Mouse (Mus musculus): ENCODE results near the gene Rcbtb2. TPM values are rescaled to one million over a fixed set of nuclear protein-coding genes. Genes with fewer than 3 reads are reported as not detected.

Rcbtb2 gene
- 83.6 TPM for polyA plus RNA-seq (2017; shearing (Covaris generic))

GRCm38 (mm10) chr14:73122923-73123278 is at the start of gene Rcbtb2:
Gene Rcbtb2, plus strand, starts transcription at chr14:73123037.

GRCm38 (mm10) chr14:73237848-73238321 is 115.0 kb downstream of the Rcbtb2 start, which contains the start of gene Lpar6:
Gene Lpar6, plus strand, starts transcription at chr14:73237895.

Other genes with a start within 250 kb of the Rcbtb2 start
- gene Cysltr2, start 73.9 kb upstream of the Rcbtb2 start, polyA plus RNA-seq (2017; shearing (Covaris generic)) = 32.2 TPM
- gene Lpar6, start 114.9 kb downstream of the Rcbtb2 start, polyA plus RNA-seq (2017; shearing (Covaris generic)) = 28.0 TPM
- 56.9 TPM for gene Rb1, start 202.8 kb downstream of the Rcbtb2 start, polyA plus RNA-seq (2017; shearing (Covaris generic))